Comparison of ENCODE assay signal across 20 mouse cellular contexts in the genomic region with DNA sequence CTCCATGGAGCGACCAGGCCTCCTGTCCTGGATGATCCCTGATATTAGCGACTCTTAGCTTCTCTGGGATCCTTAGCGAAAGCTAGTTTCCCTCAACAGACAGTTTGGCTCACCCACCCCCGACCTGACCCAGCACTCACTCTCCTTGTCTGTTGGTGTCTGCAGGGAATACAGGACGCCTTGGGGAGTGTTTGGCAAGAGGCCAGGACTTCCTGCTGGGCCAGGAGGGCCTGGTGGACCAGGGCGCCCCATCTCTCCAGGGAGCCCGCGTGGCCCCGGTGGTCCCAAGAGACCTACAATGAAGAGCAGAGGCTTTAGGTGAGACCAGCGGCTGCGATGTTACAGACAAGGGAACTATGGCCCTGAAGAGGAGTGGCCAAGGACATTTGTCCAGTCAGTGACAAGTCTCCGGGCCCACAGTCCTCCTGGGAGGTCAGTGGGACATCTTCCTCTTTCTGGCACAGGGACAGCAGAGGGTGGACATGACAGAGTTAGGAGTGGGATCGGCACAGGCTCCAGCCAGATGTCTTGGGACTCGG.
DNase-seq lines count a peak whose midpoint lies in the region; ATAC-seq and TF ChIP-seq lines count a peak whose summit lies in the region.
"Had no signal": no experiment of that assay in that cellular context is flagged by ENCODE, and none has a peak within 500 bp of the region (broad histone marks: within the 10 kb centered on the region; RNA-seq: fewer than 3 reads in every experiment).

No protein-coding gene starts in this region.

- no peak overlapping the region for H3K27ac ChIP-seq in hindbrain, postnatal 0 days
- no peak overlapping the region for H3K27ac ChIP-seq in hindbrain, embryonic 13.5 days
- H3K27ac ChIP-seq: forebrain, embryonic 12.5 days; hindbrain, embryonic 10.5 days; lung, embryonic 15.5 days; neural tube, embryonic 12.5 days; stomach, postnatal 0 days had no signal

- no peak overlapping the region for H3K4me3 ChIP-seq in hindbrain, postnatal 0 days (ENCODE audit: low read length)
- no peak overlapping the region for H3K4me3 ChIP-seq in hindbrain, embryonic 13.5 days
- H3K4me3 ChIP-seq: forebrain, embryonic 12.5 days; heart, embryonic 12.5 days; hindbrain, embryonic 10.5 days; lung, embryonic 15.5 days; neural tube, embryonic 12.5 days had no signal

- H3K9ac ChIP-seq in hindbrain, postnatal 0 days (replicated peaks; ENCODE audit: low read length) = no peak overlapping the region
- no peak overlapping the region for H3K9ac ChIP-seq in hindbrain, embryonic 13.5 days
- H3K9ac ChIP-seq: forebrain, embryonic 12.5 days; heart, embryonic 12.5 days; lung, embryonic 15.5 days; neural tube, embryonic 12.5 days had no signal

- no peaks in the 10 kb centered on the region for H3K27me3 ChIP-seq in hindbrain, postnatal 0 days (ENCODE audit: insufficient read depth, low read length)
- H3K27me3 ChIP-seq in hindbrain, embryonic 13.5 days = no peaks in the 10 kb centered on the region
- H3K27me3 ChIP-seq: heart, embryonic 12.5 days; lung, embryonic 15.5 days; neural tube, embryonic 12.5 days had no signal

- no peak overlapping the region for H3K4me2 ChIP-seq in hindbrain, postnatal 0 days (ENCODE audit: low read depth, low read length)
- no peak overlapping the region for H3K4me2 ChIP-seq in hindbrain, embryonic 13.5 days
- H3K4me2 ChIP-seq: forebrain, embryonic 12.5 days; heart, embryonic 12.5 days; lung, embryonic 15.5 days; neural tube, embryonic 12.5 days had no signal

- WGBS in hindbrain, postnatal 0 days = 65% methylated on average over 14 of the region's 14 CpGs
- WGBS in hindbrain, embryonic 13.5 days = 68% methylated on average over 14 of the region's 14 CpGs

- DNase-seq in hindbrain, postnatal 0 days (ENCODE audit: low spot score) = no peak
- peak; percentile 25 for DNase-seq in lung, postnatal 10 days
- no peak for DNase-seq in lung, postnatal 36 days
- peak; percentile 9 to 27 for DNase-seq in adrenal gland, adult 18-20 months (ENCODE audit: low spot score in 2 of 2)
- DNase-seq in adrenal gland, postnatal 14 days = peak; percentile 58
- no peak for DNase-seq in layer of hippocampus, postnatal 10 days (ENCODE audit: low spot score in 2 of 2)
- no peak for DNase-seq in layer of hippocampus, postnatal 36 days
- DNase-seq: embryo, embryonic 11 days; gastrocnemius, postnatal 14 days; liver; thymus, postnatal 36 days had no signal

- H3K36me3 ChIP-seq in hindbrain, postnatal 0 days (ENCODE audit: insufficient read depth, low read length) = no peaks in the 10 kb centered on the region
- peaks cover 5% of the 10 kb centered on the region; the same call in 1 of the 2 replicates for H3K36me3 ChIP-seq in hindbrain, embryonic 13.5 days
- H3K36me3 ChIP-seq: forebrain, embryonic 12.5 days; lung, embryonic 15.5 days had no signal

- H3K9me3 ChIP-seq in hindbrain, postnatal 0 days (ENCODE audit: low read length) = no peaks in the 10 kb centered on the region
- H3K9me3 ChIP-seq in hindbrain, embryonic 13.5 days = no peaks in the 10 kb centered on the region
- H3K9me3 ChIP-seq: forebrain, embryonic 12.5 days; lung, embryonic 15.5 days had no signal

- no peaks in the 10 kb centered on the region for H3K4me1 ChIP-seq in hindbrain, postnatal 0 days (ENCODE audit: insufficient read depth, low read length)
- H3K4me1 ChIP-seq in hindbrain, embryonic 13.5 days (replicated peaks) = no peaks in the 10 kb centered on the region
- H3K4me1 ChIP-seq: forebrain, embryonic 12.5 days; heart, embryonic 12.5 days; hindbrain, embryonic 10.5 days; neural tube, embryonic 12.5 days had no signal

- TF ChIP-seq CTCF in hindbrain, postnatal 0 days (IDR thresholded peaks at IDR 0.05; ENCODE audit: low read depth) = no peak

- ATAC-seq in hindbrain, postnatal 0 days = 0 out of 2 replicates have a peak, but pooled peaks have one; percentile 7
- ATAC-seq in hindbrain, embryonic 13.5 days (ENCODE audit: low FRiP score) = no peak
- ATAC-seq: CD4-positive, CD25-positive, alpha-beta regulatory T cell, adult 4 months; inflammation-experienced regulatory T-cells, adult 6 months had no signal

Comparison
In these comparisons a context has a peak if more than half of its experiments do, and no peak if none do; other contexts are left out.
1. DNase-seq: peak in lung, postnatal 10 days (single experiment), adrenal gland, adult 18-20 months (2 of 2) and adrenal gland, postnatal 14 days (single experiment); none in hindbrain, postnatal 0 days (single experiment), lung, postnatal 36 days (single experiment), layer of hippocampus, postnatal 10 days (0 of 2) and layer of hippocampus, postnatal 36 days (0 of 2).